Mouse (Mus musculus): Measurements from ENCODE around the gene Ppl.

Gene Ppl

GRCm38 (mm10) chr16:5132401-5132801 lies at the start of gene Ppl:
Gene Ppl (minus strand): TSS chr16:5132421.
- DNase-seq (ENCODE audit: low spot score in 2 of 2) = no peak

DNA sequence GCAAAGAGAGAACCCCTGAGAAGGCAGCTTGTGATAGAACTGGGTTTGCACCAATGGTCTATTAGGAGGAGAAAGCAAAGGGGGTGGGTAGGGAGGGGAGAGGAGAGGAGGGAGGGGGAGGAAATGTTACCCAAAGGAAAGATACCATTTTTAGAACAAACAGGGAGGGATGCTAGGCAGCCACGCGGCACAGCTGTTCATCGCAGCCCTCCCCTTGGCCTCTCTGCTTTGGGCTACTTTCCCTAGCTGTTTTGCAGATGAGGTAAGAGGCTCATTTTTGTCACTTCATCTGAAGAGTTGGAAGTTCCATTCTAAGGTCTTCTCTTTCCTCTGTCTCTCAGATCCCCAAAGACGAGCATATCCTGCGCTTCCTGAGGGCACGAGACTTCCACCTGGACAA lies 40.4 kb upstream of the Ppl start:
- no peak for DNase-seq (ENCODE audit: low spot score in 2 of 2)

DNA sequence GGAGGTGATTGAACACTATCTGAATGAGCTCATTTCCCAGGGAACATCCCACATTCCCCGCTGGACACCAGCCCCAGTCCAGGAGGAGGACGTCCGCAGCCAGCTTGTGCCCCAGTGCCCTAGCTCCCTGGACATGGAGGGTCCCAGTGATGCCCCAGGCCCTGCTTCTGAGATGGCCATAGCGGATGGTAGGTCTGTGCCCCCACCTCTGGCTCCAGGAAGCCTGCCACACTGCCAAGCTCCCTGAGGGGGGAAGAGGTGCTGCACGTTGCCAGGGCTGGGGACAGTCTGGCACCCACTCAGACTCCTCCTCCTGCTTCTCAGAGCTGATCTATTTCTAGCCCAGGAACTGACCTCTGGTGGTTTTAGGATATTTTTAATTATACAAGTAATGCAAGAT lies 36.6 kb upstream of the Ppl start:
- DNase-seq (ENCODE audit: low spot score in 2 of 2) = no peak

DNA sequence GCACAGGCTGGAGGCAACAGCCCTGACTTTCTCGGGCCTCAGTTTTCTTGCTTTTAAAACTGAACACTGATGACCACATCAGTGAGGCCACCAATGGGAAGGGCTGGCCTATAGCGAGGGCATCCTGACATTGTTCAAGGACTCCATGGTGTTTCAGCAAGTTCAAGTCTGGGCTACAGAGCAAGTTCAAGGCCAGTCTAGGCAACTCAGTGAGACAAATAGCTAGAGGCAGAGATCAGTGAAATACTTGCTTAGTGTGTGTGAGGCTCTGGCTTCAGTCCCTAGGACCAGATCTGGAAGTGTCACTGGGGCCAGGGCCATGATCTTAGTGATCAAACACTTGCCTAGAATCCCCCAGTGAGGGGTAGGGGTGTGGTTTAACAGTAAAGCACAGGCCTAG lies 35.8 kb upstream of the Ppl start:
- DNase-seq (ENCODE audit: low spot score in 2 of 2) = no peak

GRCm38 (mm10) chr16:5164327-5164726 lies 32.1 kb upstream of the Ppl start:
- DNase-seq (ENCODE audit: low spot score in 2 of 2) = no peak

- no peak for DNase-seq (ENCODE audit: low spot score in 2 of 2)
These were observed 27.0 kb upstream of the Ppl start for GRCm38 (mm10) chr16:5159248-5159647.

GRCm38 (mm10) chr16:5157113-5157512 lies 24.9 kb upstream of the Ppl start:
- DNase-seq (ENCODE audit: low spot score in 2 of 2) = no peak

- DNase-seq (ENCODE audit: low spot score in 2 of 2) = no peak
These were observed 24.3 kb upstream of the Ppl start for GRCm38 (mm10) chr16:5156495-5156894.

GRCm38 (mm10) chr16:5155014-5155413 lies 22.8 kb upstream of the Ppl start:
- DNase-seq (ENCODE audit: low spot score in 2 of 2) = no peak

- DNase-seq (ENCODE audit: low spot score in 2 of 2) = no peak
These were observed 21.2 kb upstream of the Ppl start for GRCm38 (mm10) chr16:5153299-5154026.

GRCm38 (mm10) chr16:5150544-5150943 lies 18.3 kb upstream of the Ppl start:
- DNase-seq (ENCODE audit: low spot score in 2 of 2) = no peak

DNA sequence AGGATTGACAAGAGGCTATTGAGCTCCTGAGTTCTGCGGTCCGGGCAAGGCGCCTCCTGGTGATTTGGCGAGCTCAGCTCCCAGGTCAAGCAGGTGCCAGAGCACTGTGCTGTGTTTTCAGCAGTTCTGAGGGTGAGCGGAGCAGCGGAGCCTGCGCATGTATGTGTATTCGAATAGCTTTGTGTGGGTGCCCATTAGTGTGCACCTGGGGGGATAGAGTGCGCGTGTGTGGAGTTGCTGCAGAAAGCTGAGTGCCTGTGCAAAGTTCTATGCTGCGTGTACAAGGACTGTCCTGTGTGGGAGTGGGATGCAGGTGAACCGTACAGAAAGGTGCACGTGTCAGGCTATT lies 14.8 kb upstream of the Ppl start, which contains the start of gene Sec14l5:
Sec14l5 (plus strand) TSS at position 73 of the 349 bp plus-strand sequence.
- no peak for DNase-seq (ENCODE audit: low spot score in 2 of 2)

GRCm38 (mm10) chr16:5146367-5147036 lies 14.3 kb upstream of the Ppl start:
- no peak for DNase-seq (ENCODE audit: low spot score in 2 of 2)

DNA sequence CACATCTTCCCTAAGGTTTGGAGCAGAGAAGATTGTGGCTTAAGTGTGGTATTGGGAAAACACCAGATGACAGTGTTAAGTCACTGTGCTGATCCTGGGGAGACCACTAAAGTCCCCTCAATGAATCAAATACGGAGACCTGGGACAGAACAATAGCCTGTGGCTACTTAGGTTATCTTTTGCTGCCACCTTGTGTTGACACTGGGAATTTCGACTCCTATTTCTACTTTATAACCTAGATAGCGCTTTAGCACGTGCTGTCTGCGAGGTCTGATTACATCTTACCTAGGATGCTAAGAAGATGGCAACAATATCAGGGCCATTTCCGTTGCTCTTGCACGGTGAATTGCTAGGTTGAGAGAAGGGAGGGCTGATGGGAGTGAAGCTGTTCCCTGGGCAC lies 13.3 kb upstream of the Ppl start:
- DNase-seq (ENCODE audit: low spot score in 2 of 2) = peak; percentile 49 to 65

GRCm38 (mm10) chr16:5139741-5140140 lies 7.5 kb upstream of the Ppl start:
- no peak for DNase-seq (ENCODE audit: low spot score in 2 of 2)

DNA sequence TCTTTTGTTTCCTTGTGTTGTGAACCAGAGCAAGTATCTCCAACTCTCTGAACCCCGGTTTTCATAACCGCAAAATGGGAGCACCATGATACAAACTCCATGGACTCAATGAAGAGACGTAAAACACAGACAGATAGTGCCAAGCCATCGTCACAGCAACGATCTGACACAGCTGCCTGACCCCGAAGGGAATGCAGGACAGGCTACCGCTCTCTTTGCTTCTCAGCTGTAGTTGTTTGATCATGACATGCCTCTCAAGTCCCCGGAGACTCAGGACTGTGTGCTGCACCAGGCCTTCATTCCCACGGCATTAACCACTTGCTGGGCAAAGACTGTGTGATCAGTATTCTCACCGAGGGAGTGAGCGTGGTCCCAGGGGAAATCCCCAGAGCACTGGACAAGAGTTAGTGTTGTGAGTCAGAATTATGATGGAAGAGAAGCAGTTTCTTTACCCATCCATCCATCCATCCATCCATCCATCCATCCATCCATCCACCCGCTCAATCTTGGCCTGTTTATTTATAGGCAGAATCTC lies 4.9 kb upstream of the Ppl start:
- no peak for DNase-seq (ENCODE audit: low spot score in 2 of 2)

DNA sequence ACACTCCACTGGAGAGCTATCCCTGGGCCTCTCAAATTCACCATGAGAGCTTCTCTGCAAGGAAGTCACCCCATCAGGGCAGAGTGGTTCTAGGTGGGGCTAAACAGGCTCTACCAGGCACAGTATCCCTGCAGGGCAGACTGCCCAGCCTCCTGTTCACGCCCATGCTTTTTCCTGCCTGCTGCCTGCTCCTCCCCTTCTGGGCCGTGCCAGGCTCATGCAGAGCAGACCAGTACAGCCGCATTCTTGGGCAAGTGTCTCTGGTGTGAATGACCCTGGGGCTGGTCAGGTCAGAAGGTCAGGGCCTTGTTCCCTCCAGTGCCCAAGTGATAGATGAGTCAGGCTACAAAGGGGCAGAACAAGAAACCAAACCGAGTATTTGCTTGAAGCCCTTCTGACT lies 4.3 kb upstream of the Ppl start:
- no peak for DNase-seq (ENCODE audit: low spot score in 2 of 2)

DNA sequence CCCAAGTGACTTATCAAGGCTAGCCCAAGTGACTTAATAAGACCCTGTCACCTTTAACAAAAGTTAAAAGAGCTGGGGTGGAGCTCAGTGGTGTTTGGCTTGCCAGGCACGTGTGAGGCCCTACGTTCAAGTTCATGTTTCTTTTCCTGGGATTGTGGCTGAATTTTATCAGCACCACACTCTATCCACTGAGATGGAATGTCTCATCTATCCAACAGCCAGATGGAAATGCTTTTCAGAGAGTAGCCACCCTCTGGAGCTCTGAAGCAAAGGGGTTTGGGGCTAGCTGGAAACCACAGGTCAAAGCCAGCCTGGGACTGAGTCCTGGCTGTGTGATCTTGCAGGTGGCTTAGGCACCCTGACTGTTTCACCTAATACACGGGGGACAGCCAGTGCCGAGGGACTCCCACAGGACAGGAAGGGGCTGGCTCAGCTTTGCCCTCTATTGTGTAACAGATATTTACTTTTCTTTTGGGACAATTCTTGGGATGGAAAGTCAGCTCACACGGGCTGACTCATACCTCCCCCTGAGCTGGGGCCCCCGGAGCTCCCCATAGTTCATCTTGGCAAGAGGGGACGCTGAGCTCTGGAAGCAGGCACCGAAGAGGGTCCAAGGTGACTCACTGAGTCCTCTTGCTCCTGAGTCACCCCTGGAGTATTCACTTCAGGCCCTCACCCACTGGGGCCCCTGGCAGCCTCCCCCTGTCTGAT lies 3.5 kb upstream of the Ppl start:
- DNase-seq (ENCODE audit: low spot score in 2 of 2) = no peak

DNA sequence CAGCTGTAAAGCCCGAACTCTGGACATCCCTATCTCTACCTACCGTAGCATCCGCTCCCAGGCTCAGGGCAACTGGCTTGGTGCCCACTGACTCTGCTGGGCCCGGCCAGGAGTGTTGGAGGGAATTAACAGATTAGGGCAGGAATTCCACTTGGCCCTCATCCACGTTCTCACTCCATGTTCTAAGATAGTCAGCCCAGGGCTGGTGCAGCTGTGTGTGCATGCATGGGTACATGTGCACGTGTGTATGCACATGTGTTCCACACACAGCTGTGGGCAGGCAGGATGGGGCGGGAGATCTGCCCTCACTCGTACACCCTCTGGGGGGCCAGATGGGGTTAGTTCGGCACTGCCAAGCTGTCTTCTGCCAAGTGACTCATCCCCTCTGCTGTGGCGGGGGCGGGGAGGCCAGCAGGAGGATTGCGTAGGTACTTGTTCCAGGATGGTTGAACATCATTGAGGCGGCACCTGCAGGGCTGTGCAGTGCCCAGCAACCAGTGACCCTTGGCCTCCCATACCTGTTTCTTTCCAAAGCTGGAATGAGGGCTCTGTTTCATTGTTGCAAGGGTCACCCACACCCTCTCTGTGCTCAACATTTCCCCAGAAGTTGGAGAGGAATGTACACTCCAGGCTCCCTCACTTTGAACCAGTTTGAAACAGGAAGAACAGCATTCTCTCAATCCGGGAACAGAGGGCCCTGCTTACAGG lies 2.6 kb upstream of the Ppl start:
- peak in 1 of 2 experiments; percentile 30 for DNase-seq (ENCODE audit: low spot score in 2 of 2)

DNA sequence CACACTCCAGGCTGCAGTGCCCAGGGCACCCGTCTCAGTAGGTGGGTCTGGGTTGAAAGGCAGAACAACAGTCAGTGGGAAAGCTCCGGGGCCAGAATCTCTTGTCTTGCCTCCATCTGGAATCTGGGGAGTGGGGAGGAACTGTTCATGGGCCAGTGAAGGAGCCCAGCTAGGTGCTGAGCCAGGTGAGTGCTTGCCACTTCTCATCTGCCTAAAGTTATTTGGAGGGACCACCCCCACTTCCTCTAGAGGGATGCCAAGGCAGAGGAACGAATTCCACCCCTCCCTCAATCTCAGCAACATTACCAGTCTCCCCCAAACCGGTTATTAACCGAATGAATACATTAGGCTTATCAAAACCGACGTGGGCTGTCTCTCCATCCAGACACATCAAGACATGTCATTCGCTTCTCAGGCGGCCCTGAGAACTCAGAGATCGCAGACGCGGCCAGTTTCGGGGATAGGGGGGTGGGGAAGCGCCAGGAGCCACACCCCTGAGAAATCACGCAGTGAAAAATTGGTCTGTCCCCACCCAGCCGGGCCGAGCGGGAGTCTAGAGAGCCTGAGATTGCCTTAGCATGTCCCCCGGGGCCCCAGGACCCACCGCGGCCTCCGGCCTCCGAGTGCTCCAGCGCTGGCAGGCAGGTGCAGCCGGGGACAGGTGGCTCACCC lies 834 bp downstream of the Ppl start:
- no peak for DNase-seq (ENCODE audit: low spot score in 2 of 2)

DNA sequence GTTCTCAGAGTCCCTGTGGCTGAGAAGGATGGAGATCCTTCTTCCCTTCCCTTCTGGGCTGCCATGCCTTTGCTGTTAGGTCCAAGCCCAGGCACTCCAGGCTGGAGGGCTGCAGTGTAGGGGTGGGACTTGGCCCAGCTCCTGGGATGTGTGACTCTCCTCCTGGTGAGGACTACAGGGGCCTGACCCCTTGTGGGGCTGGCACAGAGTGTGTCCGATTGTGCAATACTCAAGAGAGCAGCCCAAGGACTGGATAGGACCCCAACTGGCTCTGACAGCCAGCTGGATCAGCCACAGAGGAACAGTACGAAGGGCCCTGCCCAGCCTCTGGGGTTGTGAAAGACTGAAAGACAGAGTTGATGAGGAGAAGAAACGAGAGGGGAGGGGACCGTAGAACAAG lies 1.5 kb downstream of the Ppl start:
- no peak for DNase-seq (ENCODE audit: low spot score in 2 of 2)
